Mouse (Mus musculus): ENCODE data around the gene Slbp.
A peak's percentile ranks its signal among the peaks of the same experiment; 100 is the strongest.

Gene Slbp

GRCm38 (mm10) chr5:33681044-33681443, 28.7 kb upstream of the Slbp start:
- DNase-seq = no peak

GRCm38 (mm10) chr5:33678244-33678643, 25.9 kb upstream of the Slbp start:
- DNase-seq = no peak

DNA sequence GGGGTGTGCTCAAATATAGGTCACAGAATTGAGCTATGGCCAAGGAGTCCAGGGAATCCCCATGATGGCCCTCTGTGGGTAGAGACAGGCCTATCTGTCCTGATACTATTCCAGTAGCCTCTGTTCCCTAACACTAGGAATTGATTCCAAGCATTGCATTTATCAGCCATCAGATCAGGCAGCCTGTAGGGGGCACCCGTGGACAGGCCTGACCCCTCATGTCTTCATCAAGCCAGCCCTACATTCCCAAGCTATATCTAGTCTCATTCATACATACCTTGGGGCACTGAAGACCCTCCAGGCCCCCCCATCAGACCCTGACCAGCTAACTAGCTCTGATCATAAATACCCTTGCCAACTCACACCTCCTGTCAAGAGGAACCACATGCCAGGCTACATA, 23.6 kb upstream of the Slbp start:
- DNase-seq = peak in 1 of 2 experiments; percentile 48

DNA sequence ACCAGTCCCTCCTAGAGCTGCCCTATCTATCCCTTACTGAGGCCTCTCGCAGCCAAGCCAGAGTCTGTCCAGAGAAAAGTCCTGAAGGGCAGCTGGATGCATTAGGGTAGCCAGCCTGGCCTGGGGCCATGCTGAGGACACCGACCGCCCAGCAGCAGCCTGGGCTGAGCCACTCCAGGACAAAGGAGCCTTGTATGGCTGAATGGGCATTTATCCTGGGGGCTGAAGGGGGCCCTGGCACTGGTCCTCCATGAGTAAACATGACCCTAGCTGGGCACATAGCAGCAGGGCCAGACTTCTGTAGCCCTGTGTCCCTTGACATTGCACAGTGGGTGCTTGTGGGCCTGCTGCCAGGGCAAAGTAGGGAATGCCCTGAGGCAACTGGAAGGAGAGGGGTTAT, 22.1 kb upstream of the Slbp start:
- DNase-seq = no peak

GRCm38 (mm10) chr5:33671659-33672058, 19.3 kb upstream of the Slbp start:
- no peak for DNase-seq

DNA sequence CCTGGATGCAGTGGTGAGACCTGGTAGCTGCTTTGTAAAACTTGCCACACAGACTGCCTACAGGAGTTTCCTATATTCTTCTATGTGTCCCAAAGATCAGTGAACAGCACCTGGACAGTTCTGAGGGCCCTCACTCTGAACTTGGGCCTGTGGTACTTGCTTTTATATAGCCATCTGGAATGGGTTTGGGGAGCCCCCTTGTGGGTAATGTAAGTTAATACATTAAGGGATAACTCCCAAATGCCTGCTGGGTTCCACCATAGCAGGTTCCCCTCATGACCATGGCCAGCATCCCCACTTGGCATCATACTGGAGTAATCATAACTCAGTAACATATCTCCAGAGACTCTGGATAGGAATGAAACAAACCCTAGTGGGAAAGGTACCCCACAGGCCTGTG, 15.8 kb upstream of the Slbp start:
- DNase-seq = peak in 1 of 2 experiments; percentile 46

- DNase-seq = no peak
Observed at GRCm38 (mm10) chr5:33658664-33659050, 6.3 kb upstream of the Slbp start.

DNA sequence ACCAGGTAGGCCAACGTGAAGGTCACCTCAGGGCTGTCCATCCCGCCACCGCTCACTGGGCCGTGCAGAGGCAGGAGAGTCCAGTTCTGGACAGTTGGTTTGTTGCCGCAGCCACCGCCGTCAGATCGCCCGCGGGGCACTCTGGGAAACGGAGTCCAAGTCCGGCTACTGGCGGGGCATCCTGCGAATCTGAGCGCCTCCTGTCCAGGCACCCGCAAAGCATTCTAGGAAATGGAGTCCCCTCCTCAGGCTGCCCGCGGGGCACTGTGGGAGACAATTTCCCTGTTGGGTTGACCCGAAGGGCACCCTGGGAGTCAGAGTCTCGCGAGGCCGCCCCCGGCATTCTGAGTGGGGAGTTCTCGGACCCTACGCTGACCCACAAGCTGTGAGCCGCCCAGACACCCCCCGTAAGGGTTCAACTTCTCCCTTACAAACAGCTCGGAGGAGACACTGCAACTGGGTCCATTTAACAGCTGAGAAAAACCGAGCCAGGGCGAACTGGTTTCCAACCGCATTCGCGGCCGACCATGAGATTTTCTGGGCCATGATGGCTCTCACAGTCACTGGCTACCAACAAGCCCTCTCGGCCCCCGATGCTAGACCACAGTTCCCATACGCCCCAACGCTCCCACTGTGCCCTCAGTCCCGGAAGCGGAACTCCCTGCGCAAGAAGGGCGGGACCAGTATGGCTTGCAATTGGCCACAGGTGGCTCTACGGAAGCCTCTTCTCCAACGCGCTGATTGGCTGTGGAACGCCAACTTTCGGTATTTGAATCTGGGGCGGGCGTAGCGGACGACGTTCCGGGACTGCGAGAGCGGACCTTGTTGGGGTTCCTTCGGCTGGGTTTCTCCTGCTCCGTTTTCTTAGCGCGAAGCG, 5.7 kb upstream of the Slbp start, which contains the start of the genes Tacc3 and Tmem129:
TSS of gene Tacc3 (plus strand) at position 342 of the 877 bp plus-strand sequence.
TSS of gene Tmem129 (minus strand) at position 630 of the 877 bp plus-strand sequence.
- DNase-seq = peak; percentile 88 to 95

- no peak for DNase-seq
Observed at GRCm38 (mm10) chr5:33657251-33657786, 4.9 kb upstream of the Slbp start.

GRCm38 (mm10) chr5:33656739-33657138, 4.4 kb upstream of the Slbp start:
- no peak for DNase-seq

DNA sequence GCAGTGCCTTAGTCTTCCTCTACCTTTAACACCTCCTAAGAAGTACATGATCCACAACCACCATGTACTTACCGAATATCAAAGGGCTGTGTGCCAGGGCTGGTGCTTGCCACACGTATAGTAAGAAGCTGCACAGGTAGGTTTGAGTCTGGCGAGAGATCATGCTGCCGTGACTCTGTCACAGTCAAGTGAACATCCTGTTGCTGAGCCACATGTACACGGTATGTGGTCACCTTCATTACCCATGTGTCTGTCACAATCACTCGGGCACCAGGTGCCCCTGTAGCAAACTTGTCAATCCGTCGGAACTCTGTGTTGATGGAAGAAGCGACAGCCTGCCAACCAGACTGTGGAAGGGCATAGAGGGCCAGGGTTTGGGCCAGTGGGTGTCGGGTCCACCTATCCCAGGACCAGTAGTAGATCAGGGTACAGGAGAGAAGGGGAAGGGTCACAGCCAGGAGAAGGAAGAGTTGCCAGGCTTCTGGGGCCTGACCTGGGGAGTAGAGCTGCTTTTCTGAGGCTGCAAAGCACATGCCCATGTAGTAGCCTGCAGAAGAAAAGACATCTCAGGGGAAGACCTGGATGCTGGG, 3.0 kb upstream of the Slbp start:
- peak in 1 of 2 experiments; percentile 11 for DNase-seq

GRCm38 (mm10) chr5:33654424-33654823, 2.0 kb upstream of the Slbp start:
- no peak for DNase-seq

DNA sequence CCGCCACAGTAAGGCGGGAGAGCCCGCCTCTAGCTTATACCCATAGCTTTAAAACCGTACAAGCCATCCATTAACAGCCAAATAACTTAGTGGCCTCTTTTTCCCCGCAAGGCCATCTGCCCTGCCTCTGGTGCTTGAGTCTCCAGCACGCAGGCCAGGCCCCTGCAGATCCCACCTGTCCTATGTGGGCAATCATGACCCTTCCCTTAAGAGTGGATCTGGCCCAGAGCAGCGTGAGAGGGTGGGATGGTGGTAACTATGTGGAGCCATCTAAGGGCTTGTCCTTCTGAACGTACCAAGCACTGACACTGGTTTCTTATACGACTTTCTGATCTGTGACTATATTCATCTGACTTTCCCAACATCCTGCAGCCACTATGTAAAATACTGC, 404 bp upstream of the Slbp start:
- DNase-seq = no peak

DNA sequence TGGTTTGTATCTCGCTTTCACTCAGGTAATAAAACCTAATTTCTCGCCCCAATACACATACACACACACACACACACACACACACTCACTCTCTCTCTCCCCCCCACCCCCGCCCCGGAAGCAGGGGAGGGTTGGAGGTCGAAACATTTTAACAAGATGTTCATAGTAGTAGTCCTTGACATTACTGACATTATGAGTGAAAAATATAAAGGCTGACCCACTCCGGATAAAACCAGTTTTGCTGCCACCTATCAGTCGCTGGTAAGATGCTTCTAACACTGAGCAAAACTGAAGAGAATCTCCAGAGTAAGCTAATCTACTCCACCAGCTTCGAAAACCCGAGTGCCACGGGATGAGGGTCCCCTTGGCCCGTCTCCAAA, 843 bp downstream of the Slbp start:
- no peak for DNase-seq

GRCm38 (mm10) chr5:33651017-33651416, 1.4 kb downstream of the Slbp start:
- DNase-seq = no peak

DNA sequence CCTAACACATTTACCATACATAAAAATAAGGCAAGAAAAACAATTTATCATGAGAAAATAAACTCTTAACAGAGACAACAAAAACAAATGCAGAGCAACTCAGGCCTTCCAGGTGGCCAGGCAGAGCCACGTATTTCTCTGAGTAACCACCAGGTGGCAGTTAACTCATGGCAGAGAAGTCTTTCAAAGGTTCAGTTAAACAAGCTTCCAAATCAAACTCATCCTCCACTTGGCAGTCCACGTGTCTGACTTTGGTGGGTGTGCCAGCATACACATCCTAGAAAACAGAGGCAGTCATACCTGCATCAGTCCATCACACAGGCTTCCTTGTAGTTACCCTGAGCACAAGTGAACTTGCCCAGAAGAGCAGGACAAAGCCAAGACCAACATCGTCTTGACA, 11.7 kb downstream of the Slbp start:
- peak in 1 of 2 experiments; percentile 27 for DNase-seq

- no peak for DNase-seq
Observed at GRCm38 (mm10) chr5:33638826-33639225, 13.5 kb downstream of the Slbp start.

GRCm38 (mm10) chr5:33637606-33638350, 14.6 kb downstream of the Slbp start:
- no peak for DNase-seq

DNA sequence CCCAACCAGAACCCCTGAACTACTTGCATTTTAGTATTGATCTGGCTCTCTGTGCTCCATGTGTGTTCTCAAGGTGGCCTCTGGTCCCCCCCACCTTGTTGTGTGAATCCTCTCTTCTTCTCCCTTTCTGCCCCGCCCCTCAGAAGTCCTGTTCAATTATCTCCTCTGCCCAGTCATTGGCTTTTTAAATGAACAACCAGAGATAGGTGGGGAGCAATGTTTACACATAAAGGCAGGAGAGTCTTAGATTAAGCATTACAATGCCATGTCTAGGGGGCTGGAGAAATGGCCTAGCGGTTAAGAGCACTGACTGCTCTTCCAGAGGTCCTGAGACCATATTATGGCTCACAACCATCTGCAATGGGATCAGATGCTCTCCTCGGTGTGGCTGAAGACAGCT, 17.0 kb downstream of the Slbp start:
- DNase-seq = no peak

- DNase-seq = no peak
Observed at GRCm38 (mm10) chr5:33632526-33632925, 19.8 kb downstream of the Slbp start.

GRCm38 (mm10) chr5:33630615-33631014, 21.8 kb downstream of the Slbp start:
- no peak for DNase-seq

GRCm38 (mm10) chr5:33630061-33630460, 22.3 kb downstream of the Slbp start:
- no peak for DNase-seq

DNA sequence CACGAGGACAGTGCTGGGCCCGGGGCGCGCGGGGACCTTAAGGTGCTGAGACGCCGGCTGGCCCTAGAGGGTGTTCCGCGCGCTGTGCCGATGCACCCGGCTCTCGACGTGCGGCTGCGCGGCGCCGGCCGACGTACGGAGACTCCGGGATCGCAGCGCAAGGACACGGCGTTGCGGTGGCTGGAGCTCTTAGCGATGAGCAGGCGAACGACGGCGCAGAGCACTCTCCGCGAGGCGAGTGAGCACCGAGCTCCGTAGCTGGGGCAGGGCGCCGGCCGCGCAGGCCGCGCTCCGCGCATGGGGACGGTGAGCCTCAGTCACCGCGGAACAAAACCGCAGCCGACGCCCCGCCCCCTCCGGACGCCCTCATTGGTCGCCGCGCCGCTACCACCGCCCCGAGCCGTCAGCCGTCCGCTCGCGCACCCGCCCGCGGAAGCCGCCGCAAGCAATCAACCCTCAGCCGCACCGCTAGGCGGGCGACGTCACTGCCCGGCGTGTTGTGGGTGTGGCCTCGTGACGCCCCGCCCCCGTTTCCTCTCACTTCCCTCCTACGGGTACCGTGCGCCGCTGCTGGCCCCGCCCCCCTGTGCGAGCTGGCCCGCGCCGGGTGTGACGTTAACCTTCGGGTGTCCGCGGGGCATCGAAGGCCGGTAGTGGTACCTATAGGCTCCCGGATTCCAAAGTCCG, 22.9 kb downstream of the Slbp start, which contains the start of the genes Fam53a and Gm9903:
TSS of gene Fam53a (minus strand) at position 335 of the 687 bp plus-strand sequence.
TSS of gene Gm9903 (plus strand) at position 625 of the 687 bp plus-strand sequence.
- DNase-seq = peak; percentile 100

Data from spleen, adult 18-20 months (tissue).